Mouse (Mus musculus): Measurements from ENCODE around the gene Gm45716.

DNA sequence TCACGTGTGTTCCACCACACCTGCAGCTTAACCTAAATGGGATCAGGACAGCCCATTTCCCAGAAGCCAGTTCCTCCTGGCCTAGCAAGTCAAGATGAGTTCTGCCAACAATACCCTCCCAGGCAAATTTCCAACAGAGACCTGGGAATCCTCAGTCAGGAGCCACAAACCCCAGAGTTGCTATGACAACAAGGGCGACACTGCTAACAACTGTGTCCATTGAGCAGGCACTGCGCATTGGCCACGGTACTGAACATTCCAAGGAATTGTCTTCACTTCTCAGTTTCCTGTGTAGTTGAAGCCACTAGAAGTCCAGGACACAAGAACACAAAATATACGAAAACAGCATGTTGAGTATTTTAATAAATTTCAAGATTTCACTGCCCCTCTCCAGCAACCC is 50.1 kb downstream of the Gm45716 start:
- TF ChIP-seq POLR2A (IDR thresholded peaks at IDR 0.05; ENCODE audit: borderline replicate concordance, insufficient read depth, low read length) (no peak), CTCF (IDR thresholded peaks at IDR 0.05; ENCODE audit: borderline replicate concordance, insufficient read depth, low read depth, low read length) (no peak)
